Comparison of ENCODE assay signal across 8 mouse cellular contexts in the genomic region with DNA sequence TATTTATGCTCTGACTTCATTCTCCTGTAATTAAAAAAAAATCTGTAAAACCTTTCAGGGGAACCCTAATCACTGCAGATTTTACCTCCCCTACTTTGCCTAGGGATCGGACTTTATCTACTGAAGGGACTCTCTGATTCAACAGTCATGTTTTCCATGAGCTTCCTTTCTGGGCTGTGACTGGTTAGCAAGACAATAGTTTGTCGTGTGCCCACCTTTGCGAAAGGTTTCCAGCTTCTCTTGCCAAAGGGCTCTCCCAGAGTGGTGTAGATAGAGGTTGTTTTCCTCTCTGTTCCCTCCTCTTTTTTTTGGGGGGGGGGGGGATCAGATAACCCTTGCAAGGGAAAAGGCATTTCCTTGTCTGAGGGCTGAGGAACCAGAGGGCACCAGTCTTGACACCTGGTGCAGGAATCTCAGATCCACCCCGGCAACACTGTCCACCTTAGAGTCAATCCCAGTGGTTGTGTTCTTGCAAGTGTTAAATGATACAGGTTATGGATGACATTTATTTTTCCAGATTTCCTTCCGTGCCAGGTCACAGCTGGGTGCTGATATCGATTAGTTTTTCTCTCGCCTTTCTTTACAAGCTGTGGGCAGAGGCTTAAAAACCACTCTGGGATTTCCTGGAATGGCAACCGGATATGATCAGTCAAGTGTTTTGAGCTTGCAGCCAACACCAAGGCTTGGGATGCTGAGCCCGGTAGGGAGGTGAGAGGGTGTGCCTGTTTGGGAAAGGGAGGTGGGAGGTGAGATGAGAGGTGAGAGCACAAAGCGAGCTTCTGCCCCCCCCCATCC. TPM values are rescaled to one million over a fixed set of nuclear protein-coding genes. Genes with fewer than 3 reads are reported as not detected.
DNase-seq lines count a peak whose midpoint lies in the region; ATAC-seq lines count a peak whose summit lies in the region.

No protein-coding gene starts in this region.

- no peak for DNase-seq in kidney, adult 11 months
- DNase-seq in forebrain, embryonic 10.5 days (ENCODE audit: extremely low spot score, low spot score), result no peak
- DNase-seq in thymus, adult 18-20 months, result no peak
- no peak for DNase-seq in spleen, postnatal 4 days (ENCODE audit: low spot score in 2 of 2)

- peak overlapping the region; percentile 87; the same call in 1 of the 2 replicates for H3K9ac ChIP-seq in kidney, embryonic 16.5 days (replicated peaks; ENCODE audit: low read length)
- H3K9ac ChIP-seq in limb, embryonic 13.5 days, result no peak overlapping the region
- peak overlapping the region; percentile 90 for H3K9ac ChIP-seq in neural tube, embryonic 13.5 days

- no peaks in the 10 kb centered on the region for H3K9me3 ChIP-seq in kidney, embryonic 16.5 days (ENCODE audit: low read length)
- H3K9me3 ChIP-seq in forebrain, embryonic 10.5 days, result no peaks in the 10 kb centered on the region
- no peaks in the 10 kb centered on the region for H3K9me3 ChIP-seq in limb, embryonic 13.5 days
- H3K9me3 ChIP-seq in neural tube, embryonic 13.5 days, result no peaks in the 10 kb centered on the region

- no peak overlapping the region for H3K27ac ChIP-seq in kidney, embryonic 16.5 days (ENCODE audit: low read length)
- H3K27ac ChIP-seq in forebrain, embryonic 10.5 days, result no peak overlapping the region
- no peak overlapping the region for H3K27ac ChIP-seq in limb, embryonic 13.5 days
- peak overlapping the region; percentile 95 for H3K27ac ChIP-seq in neural tube, embryonic 13.5 days (replicated peaks)

- peaks cover 28% of the 10 kb centered on the region for H3K4me1 ChIP-seq in kidney, embryonic 16.5 days (ENCODE audit: insufficient read depth, low read length)
- H3K4me1 ChIP-seq in forebrain, embryonic 10.5 days, result peaks cover 35% of the 10 kb centered on the region
- peaks cover 33% of the 10 kb centered on the region for H3K4me1 ChIP-seq in limb, embryonic 13.5 days
- H3K4me1 ChIP-seq in neural tube, embryonic 13.5 days (replicated peaks), result peaks cover 36% of the 10 kb centered on the region

- 12% methylated on average over 10 of the region's 10 CpGs for WGBS in kidney, embryonic 16.5 days
- WGBS in forebrain, embryonic 10.5 days, result 19% methylated on average over 10 of the region's 10 CpGs
- 5% methylated on average over 10 of the region's 10 CpGs for WGBS in limb, embryonic 13.5 days
- WGBS in neural tube, embryonic 13.5 days, result 13% methylated on average over 10 of the region's 10 CpGs

- peak overlapping the region; percentile 85 for H3K4me2 ChIP-seq in kidney, embryonic 16.5 days (replicated peaks; ENCODE audit: low read depth, low read length)
- H3K4me2 ChIP-seq in limb, embryonic 13.5 days (replicated peaks), result peak overlapping the region; percentile 87
- H3K4me2 ChIP-seq in neural tube, embryonic 13.5 days, result peak overlapping the region; percentile 75

- peak overlapping the region; percentile 93 for H3K4me3 ChIP-seq in kidney, embryonic 16.5 days (ENCODE audit: low read length)
- peak overlapping the region; percentile 81 for H3K4me3 ChIP-seq in forebrain, embryonic 10.5 days
- H3K4me3 ChIP-seq in limb, embryonic 13.5 days, result peak overlapping the region; percentile 83
- H3K4me3 ChIP-seq in neural tube, embryonic 13.5 days, result peak overlapping the region; percentile 70

- H3K36me3 ChIP-seq in kidney, embryonic 16.5 days (ENCODE audit: insufficient read depth, low read length), result no peaks in the 10 kb centered on the region
- H3K36me3 ChIP-seq in forebrain, embryonic 10.5 days (replicated peaks), result no peaks in the 10 kb centered on the region
- no peaks in the 10 kb centered on the region for H3K36me3 ChIP-seq in limb, embryonic 13.5 days
- H3K36me3 ChIP-seq in neural tube, embryonic 13.5 days, result no peaks in the 10 kb centered on the region; the same call in 1 of the 2 replicates

- no peaks in the 10 kb centered on the region for H3K27me3 ChIP-seq in kidney, embryonic 16.5 days (ENCODE audit: insufficient read depth, low read length)
- peaks cover 8% of the 10 kb centered on the region for H3K27me3 ChIP-seq in forebrain, embryonic 10.5 days (ENCODE audit: poor library complexity, severe bottlenecking)
- H3K27me3 ChIP-seq in limb, embryonic 13.5 days, result no peaks in the 10 kb centered on the region
- H3K27me3 ChIP-seq in neural tube, embryonic 13.5 days, result no peaks in the 10 kb centered on the region

- ATAC-seq in kidney, embryonic 16.5 days (ENCODE audit: low FRiP score, low TSS enrichment), result no peak
- no peak for ATAC-seq in limb, embryonic 13.5 days (ENCODE audit: low FRiP score, low read depth)
- no peak for ATAC-seq in neural tube, embryonic 13.5 days (ENCODE audit: low read depth)
- no peak for ATAC-seq in activated CD4-positive, CD25-positive, alpha-beta regulatory T cell, adult 4 months

RNA-seq across cellular contexts. Expression of a gene that starts 2.0 kb away (rescaled TPM):
- polyA plus RNA-seq in kidney, embryonic 16.5 days (2015; fragmentation: Nextera tagmentation; extraction: Ambion mirVana), result 13.3 and 18.4 TPM in 2 replicates
- polyA plus RNA-seq in forebrain, embryonic 10.5 days (2016; fragmentation: Nextera tagmentation; extraction: Ambion mirVana), result 12.9 and 16.2 TPM in 2 replicates
- 19.1 and 20.5 TPM in 2 replicates for polyA plus RNA-seq in limb, embryonic 13.5 days (2015; fragmentation: Nextera tagmentation; extraction: Ambion mirVana)
- 31.4 and 31.8 TPM in 2 replicates for polyA plus RNA-seq in neural tube, embryonic 13.5 days (2015; fragmentation: Nextera tagmentation; extraction: Ambion mirVana)
- polyA plus RNA-seq in activated CD4-positive, CD25-positive, alpha-beta regulatory T cell, adult 4 months (2017; shearing (Covaris generic)), result 1 to 10 TPM in 1 of 2 experiments, under 1 TPM in 1; 0.76 to 2.6 TPM

RNA-seq across cellular contexts. Expression of a gene that starts 2.1 kb away (rescaled TPM):
- 42.4 and 42.8 TPM in 2 replicates for polyA plus RNA-seq in kidney, embryonic 16.5 days (2015; fragmentation: Nextera tagmentation; extraction: Ambion mirVana)
- polyA plus RNA-seq in forebrain, embryonic 10.5 days (2016; fragmentation: Nextera tagmentation; extraction: Ambion mirVana), result 36.6 and 37.3 TPM in 2 replicates
- 36.4 and 37.6 TPM in 2 replicates for polyA plus RNA-seq in limb, embryonic 13.5 days (2015; fragmentation: Nextera tagmentation; extraction: Ambion mirVana)
- polyA plus RNA-seq in neural tube, embryonic 13.5 days (2015; fragmentation: Nextera tagmentation; extraction: Ambion mirVana), result 29.1 and 31.0 TPM in 2 replicates
- polyA plus RNA-seq in activated CD4-positive, CD25-positive, alpha-beta regulatory T cell, adult 4 months (2017; shearing (Covaris generic)), result 10 to 100 TPM; 41.4 to 43.7 TPM
